Mouse (Mus musculus) c-Kit-negative CD71-positive TER-119-positive erythroid progenitor cells, embryonic 14.5 days (primary cell): ENCODE results near the gene Apobr.

Source experiments
- DNase-seq: peaks from one replicate; pipeline ENCODE4 v3.0.0-alpha.2; 2013; ENCODE audit warnings: low read depth, low spot score

Gene Apobr

GRCm38 (mm10) chr7:126584506-126584977, at the start of gene Apobr:
Gene Apobr, plus strand, starts transcription at chr7:126584942.
- DNase-seq = no peak

- no peak for DNase-seq
Measured at GRCm38 (mm10) chr7:126535766-126536165, 49.0 kb upstream of the Apobr start.

- no peak for DNase-seq
Measured at GRCm38 (mm10) chr7:126536466-126536865, 48.3 kb upstream of the Apobr start.

- no peak for DNase-seq
Measured at GRCm38 (mm10) chr7:126537820-126538585, 46.7 kb upstream of the Apobr start.

- DNase-seq = no peak
Measured at GRCm38 (mm10) chr7:126541661-126542060, 43.1 kb upstream of the Apobr start.

GRCm38 (mm10) chr7:126545631-126546030, 39.1 kb upstream of the Apobr start:
- no peak for DNase-seq

- DNase-seq = no peak
Measured at GRCm38 (mm10) chr7:126554796-126555195, 29.9 kb upstream of the Apobr start.

- DNase-seq = no peak
Measured at GRCm38 (mm10) chr7:126556635-126557034, 28.1 kb upstream of the Apobr start.

GRCm38 (mm10) chr7:126565693-126566092, 19.0 kb upstream of the Apobr start:
- peak; percentile 49 for DNase-seq

GRCm38 (mm10) chr7:126566094-126566765, 18.5 kb upstream of the Apobr start, which contains the start of gene Eif3c:
Gene Eif3c, minus strand, starts transcription at chr7:126566411.
- DNase-seq = peak; percentile 77

- peak; percentile 60 for DNase-seq
Measured at GRCm38 (mm10) chr7:126576946-126577345, 7.8 kb upstream of the Apobr start.

GRCm38 (mm10) chr7:126579172-126579571, 5.6 kb upstream of the Apobr start:
- DNase-seq = no peak

GRCm38 (mm10) chr7:126581661-126582060, 3.1 kb upstream of the Apobr start:
- no peak for DNase-seq

GRCm38 (mm10) chr7:126582759-126583158, 2.0 kb upstream of the Apobr start:
- DNase-seq = no peak

- DNase-seq = peak; percentile 64
Measured at GRCm38 (mm10) chr7:126583251-126583709, 1.5 kb upstream of the Apobr start.

GRCm38 (mm10) chr7:126583761-126584160, 981 bp upstream of the Apobr start:
- DNase-seq = no peak

GRCm38 (mm10) chr7:126585717-126586116, 975 bp downstream of the Apobr start, which contains the start of gene Cln3:
Gene Cln3, minus strand, starts transcription at chr7:126585817.
- DNase-seq = no peak

GRCm38 (mm10) chr7:126586839-126587238, 2.1 kb downstream of the Apobr start:
- no peak for DNase-seq

- DNase-seq = no peak
Measured at GRCm38 (mm10) chr7:126587779-126588178, 3.0 kb downstream of the Apobr start.

- DNase-seq = no peak
Measured at GRCm38 (mm10) chr7:126594862-126595561, 10.3 kb downstream of the Apobr start, which contains the start of gene Il27. Gene Il27, minus strand, starts transcription at chr7:126594941.

- DNase-seq = no peak
Measured at GRCm38 (mm10) chr7:126595890-126596289, 11.1 kb downstream of the Apobr start.

GRCm38 (mm10) chr7:126596414-126596813, 11.7 kb downstream of the Apobr start:
- DNase-seq = no peak
